Mouse (Mus musculus) B cell, adult 62 days (primary cell): ENCODE measurements around the gene Olfr585. TPM values are rescaled to one million over a fixed set of nuclear protein-coding genes. Genes with fewer than 3 reads are reported as not detected.

Experiments
- total RNA-seq: library from RNA; stranded (reverse); gene quantifications from 4 replicates; pipeline ENCODE4 v1.2.4, GENCODE M21; 2023

The Olfr585 gene
- not detected in 4 replicates for total RNA-seq

GRCm38 (mm10) chr7:103097420-103097819, at the start of gene Olfr585:
TSS of gene Olfr585 (plus strand) at chr7:103097720.

DNA sequence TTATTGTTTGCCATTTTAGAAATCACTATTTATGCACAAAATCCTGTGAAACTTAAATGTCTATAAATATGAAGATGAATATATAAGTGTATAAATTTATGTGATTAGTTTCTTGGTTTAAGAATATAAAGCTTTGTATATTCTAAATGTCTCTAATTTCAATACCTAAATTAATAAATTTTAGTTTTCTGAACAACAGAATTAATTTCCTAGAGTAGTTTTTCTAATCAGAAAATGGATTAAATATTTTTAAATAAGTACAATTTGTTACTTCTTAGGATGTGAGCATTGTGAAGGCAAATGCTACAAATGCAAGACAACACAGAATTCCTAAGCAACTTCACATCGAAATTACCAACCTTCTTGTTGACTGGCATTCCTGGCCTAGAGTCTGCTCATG, 46.5 kb upstream of the Olfr585 start, which contains the start of gene Olfr583:
Olfr583 (plus strand) TSS at position 301 of the 400 bp plus-strand sequence.

DNA sequence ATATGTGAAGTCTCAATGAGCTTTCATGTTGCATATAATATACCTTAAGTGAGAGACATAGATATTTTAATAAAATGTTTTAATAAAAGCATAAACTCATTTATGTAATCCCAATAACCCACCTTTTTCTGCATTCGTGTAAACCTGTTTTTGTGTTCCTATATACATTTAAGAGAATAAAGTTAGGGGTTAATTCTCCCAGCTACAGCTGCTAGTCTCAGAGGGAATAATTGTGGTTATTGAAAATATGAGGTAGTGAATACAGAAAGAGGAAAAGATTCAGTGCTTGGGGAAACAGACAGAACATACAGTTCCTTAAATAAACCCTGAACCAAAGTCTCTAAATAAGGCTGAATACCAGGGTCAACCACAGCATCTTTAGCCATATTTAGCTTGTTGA, 15.9 kb upstream of the Olfr585 start, which contains the start of gene Olfr584:
Olfr584 (plus strand) TSS at position 301 of the 400 bp plus-strand sequence.

GRCm38 (mm10) chr7:103125538-103125937, 28.0 kb downstream of the Olfr585 start, which contains the start of gene Olfr586:
TSS of gene Olfr586 (minus strand) at chr7:103125638.

GRCm38 (mm10) chr7:103140579-103140978, 43.1 kb downstream of the Olfr585 start, which contains the start of gene Olfr588-ps1:
TSS of gene Olfr588-ps1 (plus strand) at chr7:103140879.

Other genes starting within 250 kb of the Olfr585 start
- gene Olfr566, start 239.0 kb upstream of the Olfr585 start, total RNA-seq: not detected in 4 replicates
- gene Olfr568, start 220.6 kb upstream of the Olfr585 start, total RNA-seq: not detected in 4 replicates
- gene Olfr569, start 206.8 kb upstream of the Olfr585 start, total RNA-seq: not detected in 4 replicates
- gene Olfr570, start 203.1 kb upstream of the Olfr585 start, total RNA-seq: not detected in 4 replicates
- not detected in 4 replicates for gene Olfr571, start 180.2 kb upstream of the Olfr585 start, total RNA-seq
- not detected in 4 replicates for gene Olfr572, start 173.3 kb upstream of the Olfr585 start, total RNA-seq
- not detected in 4 replicates for gene Olfr573-ps1, start 155.1 kb upstream of the Olfr585 start, total RNA-seq
- gene Olfr574, start 149.3 kb upstream of the Olfr585 start, total RNA-seq: not detected in 4 replicates
- gene Olfr575, start 138.9 kb upstream of the Olfr585 start, total RNA-seq: not detected in 4 replicates
- gene Olfr576, start 135.1 kb upstream of the Olfr585 start, total RNA-seq: not detected in 4 replicates
- not detected in 4 replicates for gene Olfr577, start 121.8 kb upstream of the Olfr585 start, total RNA-seq
- gene Olfr578, start 108.4 kb upstream of the Olfr585 start, total RNA-seq: not detected in 4 replicates
- gene Olfr582, start 59.7 kb upstream of the Olfr585 start, total RNA-seq: not detected in 4 replicates
- not detected in 4 replicates for gene Olfr583, start 46.4 kb upstream of the Olfr585 start, total RNA-seq
- gene Olfr584, start 15.8 kb upstream of the Olfr585 start, total RNA-seq: not detected in 4 replicates
- gene Olfr586, start 27.9 kb downstream of the Olfr585 start, total RNA-seq: not detected in 4 replicates
- gene Olfr588-ps1, start 43.2 kb downstream of the Olfr585 start, total RNA-seq: not detected in 4 replicates
- gene Olfr589, start 58.6 kb downstream of the Olfr585 start, total RNA-seq: not detected in 4 replicates
- not detected in 4 replicates for gene Olfr591, start 80.6 kb downstream of the Olfr585 start, total RNA-seq
- gene Olfr592, start 87.1 kb downstream of the Olfr585 start, total RNA-seq: not detected in 4 replicates
- gene Olfr593, start 114.1 kb downstream of the Olfr585 start, total RNA-seq: not detected in 4 replicates
- not detected in 4 replicates for gene Olfr594, start 119.3 kb downstream of the Olfr585 start, total RNA-seq
- gene Usp17ld, start 154.8 kb downstream of the Olfr585 start, total RNA-seq: not detected in 4 replicates
- not detected in 4 replicates for gene Olfr596, start 207.9 kb downstream of the Olfr585 start, total RNA-seq
- not detected in 4 replicates for gene Olfr597, start 218.6 kb downstream of the Olfr585 start, total RNA-seq
- gene Olfr598, start 225.8 kb downstream of the Olfr585 start, total RNA-seq: not detected in 4 replicates
- gene Olfr599, start 238.2 kb downstream of the Olfr585 start, total RNA-seq: not detected in 4 replicates